Mouse (Mus musculus) small intestine, adult 2 months (tissue): ENCODE data around the gene Olfr616. TPM values are rescaled to one million over a fixed set of nuclear protein-coding genes. Genes with fewer than 3 reads are reported as not detected.
"Not testable (repeated sequence)": the region's sequence is repeated elsewhere in the genome, so short reads cannot be mapped to it uniquely, and the experiment has no call there.

Experiments used
- H3K27ac ChIP-seq: fragments of 200-500 bp; 2 replicates; pipeline ENCODE4 v1.5.1; 2012; ENCODE audit warnings: low read depth, low read length, control low read depth, inconsistent platforms; ENCODE audit not compliant: insufficient read depth
- H3K27me3 ChIP-seq: fragments of 200-500 bp; 2 replicates; pipeline ENCODE4 v1.6.1; 2012; ENCODE audit warnings: mild to moderate bottlenecking, moderate library complexity, low read length, inconsistent platforms; ENCODE audit not compliant: control insufficient read depth, insufficient read depth
- H3K36me3 ChIP-seq: fragments of 200-500 bp; 2 replicates; pipeline ENCODE4 v1.6.1; 2012; ENCODE audit warnings: mild to moderate bottlenecking, low read length, control low read depth, inconsistent platforms; ENCODE audit not compliant: control insufficient read depth, insufficient read depth
- H3K4me1 ChIP-seq: fragments of 200-500 bp; 2 replicates; pipeline ENCODE4 v1.6.1; 2012; ENCODE audit warnings: low read length, inconsistent platforms, mixed read lengths; ENCODE audit not compliant: control insufficient read depth, insufficient read depth, insufficient read length
- H3K4me3 ChIP-seq: fragments of 200-500 bp; 2 replicates; pipeline ENCODE4 v1.5.1; 2012; ENCODE audit warnings: low read depth, mild to moderate bottlenecking, control low read depth, inconsistent platforms, low read length, moderate library complexity
- CTCF ChIP-seq: fragments of 200-500 bp; IDR thresholded peaks from 2 replicates; pipeline ENCODE4 v1.5.1; 2012; ENCODE audit warnings: low read depth, mild to moderate bottlenecking, control low read depth, inconsistent platforms, low read length, moderate library complexity, mixed read lengths; ENCODE audit not compliant: insufficient replicate concordance, insufficient read length; ENCODE audit errors: extremely low read depth
- POLR2A ChIP-seq: fragments of 200-500 bp; IDR thresholded peaks from 2 replicates; pipeline ENCODE4 v1.6.1; 2012; ENCODE audit warnings: low read depth, mild to moderate bottlenecking, control low read depth, inconsistent platforms, low read length, moderate library complexity
- WGBS: fragments of 180-500 bp; shearing (Covaris S2); methylation state at CpG from one replicate; pipeline ENCODE4 v1.1.7; 2018; 5-methylcytosine and 5-hydroxymethylcytosine counted together
- polyA plus RNA-seq: library from polyadenylated mRNA; depleted of rRNA; stranded (reverse); fragments of >200 nt; gene quantifications from 2 replicates; pipeline ENCODE4 v1.2.3, GENCODE M21; 2012; rRNA removed

Gene Olfr616
- not detected in 2 replicates for polyA plus RNA-seq

DNA sequence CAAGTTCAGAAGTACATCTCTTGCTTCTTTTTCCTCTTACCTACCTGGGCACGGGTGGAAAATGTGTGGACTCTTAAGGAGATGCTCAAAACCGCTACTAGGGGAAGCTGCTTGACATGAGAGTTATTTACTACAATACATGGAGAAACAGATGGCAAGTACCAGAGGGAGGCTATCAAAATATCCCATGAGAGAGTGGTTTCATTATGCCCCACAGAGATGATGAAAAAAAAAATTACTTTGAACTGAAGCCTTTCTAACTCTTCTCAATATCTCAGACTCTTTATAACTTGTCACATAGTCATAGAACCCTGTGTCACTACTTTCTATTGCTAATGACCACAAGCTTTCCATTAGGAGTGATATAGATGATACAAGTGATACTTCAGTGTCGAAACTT lies at the start of gene Olfr616:
Gene Olfr616, minus strand, starts transcription at position 101 of the 400 bp plus-strand sequence.
- Histone ChIP-seq H3K27me3 (no peaks in the 10 kb centered on the region), H3K4me1 (no peaks in the 10 kb centered on the region), H3K4me3 (no peak within 1 kb of the TSS), H3K36me3 (no peaks in the 10 kb centered on the region), H3K27ac (no peak within 1 kb of the TSS)
- WGBS, result 68% methylated on average over 3 of the region's 3 CpGs
- TF ChIP-seq CTCF (no peak), POLR2A (no peak)

DNA sequence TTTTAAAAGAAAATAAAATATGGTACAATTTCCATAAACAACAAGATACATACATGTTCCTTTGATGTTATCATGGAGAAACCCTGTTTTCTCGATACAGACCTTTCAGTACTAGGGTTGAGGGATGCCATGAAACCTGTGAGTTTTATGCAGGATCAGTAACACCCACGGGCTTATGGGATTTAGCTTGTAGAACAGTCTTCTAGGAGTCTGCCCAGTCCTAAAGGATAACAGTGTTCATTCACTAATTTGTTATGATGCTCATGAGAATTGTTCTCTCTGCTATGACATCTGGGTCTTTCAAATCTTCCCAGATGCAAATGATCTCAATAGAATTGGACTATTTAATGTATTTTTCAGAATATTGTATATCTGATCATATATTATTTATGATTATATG lies 43.5 kb upstream of the Olfr616 start, which contains the start of gene Olfr620:
Gene Olfr620, minus strand, starts transcription at position 101 of the 400 bp plus-strand sequence.
- H3K27me3 ChIP-seq, result no peaks in the 10 kb centered on the region
- TF ChIP-seq POLR2A (no peak), CTCF (no peak)
- no peak within 1 kb of the TSS for H3K4me3 ChIP-seq
- no peaks in the 10 kb centered on the region for H3K4me1 ChIP-seq
- no peak within 1 kb of the TSS for H3K27ac ChIP-seq
- H3K36me3 ChIP-seq, result no peaks in the 10 kb centered on the region
- WGBS, result 75% methylated on average over 2 of the region's 2 CpGs

- no peak for TF ChIP-seq POLR2A
- no peak for TF ChIP-seq CTCF
- no peak overlapping the region for H3K27ac ChIP-seq
- 77% methylated on average over 2 of the region's 2 CpGs for WGBS
- H3K4me1 ChIP-seq, result no peaks in the 10 kb centered on the region
- no peak overlapping the region for H3K4me3 ChIP-seq
- no peaks in the 10 kb centered on the region for H3K27me3 ChIP-seq
- H3K36me3 ChIP-seq, result no peaks in the 10 kb centered on the region
Observed at GRCm38 (mm10) chr7:103607425-103607824, 38.5 kb upstream of the Olfr616 start.

DNA sequence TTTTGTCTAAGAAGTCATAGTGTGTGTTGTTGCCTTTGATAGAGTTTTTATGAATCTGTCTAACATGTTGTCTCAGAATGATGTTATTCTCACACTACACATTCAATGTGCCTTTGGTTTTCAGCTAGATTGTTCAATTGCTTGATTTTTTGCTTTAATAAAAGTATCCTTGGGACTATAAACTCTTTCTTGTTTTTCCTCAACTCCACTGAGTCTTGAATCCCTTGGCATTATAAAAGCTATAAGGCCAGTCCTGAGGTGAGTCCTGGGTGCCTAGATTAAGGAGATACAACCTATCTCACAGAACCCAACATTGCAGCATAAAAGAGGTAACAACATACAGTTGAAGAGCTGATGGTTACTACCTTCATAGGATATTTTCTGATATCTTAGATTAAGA lies 31.3 kb upstream of the Olfr616 start, which contains the start of gene Olfr619:
Gene Olfr619, plus strand, starts transcription at position 301 of the 400 bp plus-strand sequence.
- H3K27me3 ChIP-seq, result no peaks in the 10 kb centered on the region
- TF ChIP-seq POLR2A, result no peak
- TF ChIP-seq CTCF, result no peak
- H3K4me1 ChIP-seq, result no peaks in the 10 kb centered on the region

DNA sequence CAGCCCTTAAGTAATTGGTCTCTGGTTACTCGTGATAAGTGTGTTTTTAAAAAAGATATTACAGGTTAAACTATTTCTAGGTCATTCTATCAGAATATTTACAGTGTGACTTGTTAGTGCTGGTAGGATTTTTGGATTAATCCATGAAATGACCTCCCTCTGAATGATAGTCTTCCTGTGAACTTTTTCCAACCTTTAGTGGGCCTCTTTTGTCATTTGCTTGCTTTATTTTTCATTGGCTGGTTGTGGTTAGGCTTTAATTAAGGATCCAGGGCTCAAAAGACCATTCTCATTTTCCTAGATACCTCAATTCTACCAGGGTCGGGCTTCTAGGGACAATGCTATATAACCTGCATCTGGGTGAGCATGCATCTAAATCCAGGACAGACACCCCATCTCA lies 20.9 kb upstream of the Olfr616 start, which contains the start of gene Olfr618:
Gene Olfr618, plus strand, starts transcription at position 301 of the 400 bp plus-strand sequence.
- H3K27ac ChIP-seq, result no peak within 1 kb of the TSS
- 53% methylated on average over 2 of the region's 2 CpGs for WGBS
- H3K27me3 ChIP-seq, result no peaks in the 10 kb centered on the region
- TF ChIP-seq POLR2A, result no peak
- no peak for TF ChIP-seq CTCF
- no peaks in the 10 kb centered on the region for H3K4me1 ChIP-seq
- no peaks in the 10 kb centered on the region for H3K36me3 ChIP-seq
- H3K4me3 ChIP-seq, result no peak within 1 kb of the TSS

More for the DNA sequence above, 31.3 kb upstream of the Olfr616 start, which contains the start of gene Olfr619:
- Histone ChIP-seq H3K4me3 (no peak within 1 kb of the TSS), H3K36me3 (no peaks in the 10 kb centered on the region), H3K27ac (no peak within 1 kb of the TSS)

- Histone ChIP-seq H3K4me1 (no peaks in the 10 kb centered on the region), H3K27me3 (no peaks in the 10 kb centered on the region), H3K27ac (no peak within 1 kb of the TSS), H3K4me3 (no peak within 1 kb of the TSS), H3K36me3 (no peaks in the 10 kb centered on the region)
- WGBS, result 88% methylated on average over 1 of the region's 1 CpGs
- TF ChIP-seq CTCF, result no peak
- no peak for TF ChIP-seq POLR2A
Observed at GRCm38 (mm10) chr7:103572761-103573160, 3.8 kb upstream of the Olfr616 start, which contains the start of gene Olfr617. TSS of gene Olfr617 (plus strand) at chr7:103573061.

- WGBS, result 84% methylated on average over 2 of the region's 2 CpGs
- Histone ChIP-seq H3K4me3 (no peak within 1 kb of the TSS), H3K27me3 (no peaks in the 10 kb centered on the region), H3K27ac (no peak within 1 kb of the TSS), H3K36me3 (no peaks in the 10 kb centered on the region), H3K4me1 (no peaks in the 10 kb centered on the region)
- TF ChIP-seq CTCF, result no peak
- no peak for TF ChIP-seq POLR2A
Observed at GRCm38 (mm10) chr7:103555779-103556178, 13.2 kb downstream of the Olfr616 start, which contains the start of gene Olfr615. TSS of gene Olfr615 (plus strand) at chr7:103556079.

GRCm38 (mm10) chr7:103547774-103548173 lies 21.2 kb downstream of the Olfr616 start, which contains the start of gene Olfr613:
TSS of gene Olfr613 (plus strand) at chr7:103548074.
- Histone ChIP-seq H3K4me3 (no peak within 1 kb of the TSS), H3K27me3 (no peaks in the 10 kb centered on the region), H3K4me1 (no peaks in the 10 kb centered on the region), H3K36me3 (no peaks in the 10 kb centered on the region), H3K27ac (no peak within 1 kb of the TSS)
- 72% methylated on average over 2 of the region's 2 CpGs for WGBS
- TF ChIP-seq CTCF (no peak), POLR2A (no peak)

GRCm38 (mm10) chr7:103542617-103543016 lies 26.3 kb downstream of the Olfr616 start, which contains the start of gene Olfr612:
TSS of gene Olfr612 (minus strand) at chr7:103542717.
- H3K27me3 ChIP-seq, H3K36me3 ChIP-seq, H3K27ac ChIP-seq, H3K4me1 ChIP-seq, H3K4me3 ChIP-seq: not testable (repeated sequence)
- WGBS, result 79% methylated on average over 2 of the region's 2 CpGs

GRCm38 (mm10) chr7:103520746-103521145 lies 48.2 kb downstream of the Olfr616 start, which contains the start of gene Olfr611:
TSS of gene Olfr611 (minus strand) at chr7:103520846.
- 49% methylated on average over 1 of the region's 1 CpGs for WGBS
- H3K27me3 ChIP-seq, H3K4me1 ChIP-seq, H3K27ac ChIP-seq, H3K4me3 ChIP-seq, H3K36me3 ChIP-seq: not testable (repeated sequence)
